Mouse (Mus musculus): ENCODE data around the gene Vsig10. TPM values are rescaled to one million over a fixed set of nuclear protein-coding genes. Genes with fewer than 3 reads are reported as not detected.
A peak's percentile ranks its signal among the peaks of the same experiment; 100 is the strongest.
"Not testable (repeated sequence)": the region's sequence is repeated elsewhere in the genome, so short reads cannot be mapped to it uniquely, and the experiment has no call there.

Gene Vsig10
- polyA plus RNA-seq, 1 experiment from 2014 or later = 1.0 TPM

GRCm38 (mm10) chr5:117306826-117307225, 12.1 kb upstream of the Vsig10 start:
- no peaks in the 10 kb centered on the region for H3K36me3 ChIP-seq (replicated peaks)
- 96% methylated on average over 2 of the region's 2 CpGs for WGBS
- H3K27me3 ChIP-seq (replicated peaks) = no peaks in the 10 kb centered on the region
- H3K4me3 ChIP-seq = no peak overlapping the region
- H3K4me2 ChIP-seq = no peak overlapping the region
- no peaks in the 10 kb centered on the region for H3K9me3 ChIP-seq
- H3K4me1 ChIP-seq = no peaks in the 10 kb centered on the region
- H3K9ac ChIP-seq = no peak overlapping the region
- ATAC-seq (replicated peaks) = no peak
- H3K27ac ChIP-seq = no peak overlapping the region

GRCm38 (mm10) chr5:117307699-117308098, 11.2 kb upstream of the Vsig10 start:
- Histone ChIP-seq H3K9me3 (no peaks in the 10 kb centered on the region), H3K27ac (no peak overlapping the region), H3K9ac (no peak overlapping the region), H3K27me3 (replicated peaks) (no peaks in the 10 kb centered on the region), H3K36me3 (replicated peaks) (no peaks in the 10 kb centered on the region), H3K4me2 (no peak overlapping the region), H3K4me1 (no peaks in the 10 kb centered on the region), H3K4me3 (no peak overlapping the region)
- ATAC-seq (replicated peaks) = no peak
- WGBS = 34% methylated on average over 11 of the region's 11 CpGs

DNA sequence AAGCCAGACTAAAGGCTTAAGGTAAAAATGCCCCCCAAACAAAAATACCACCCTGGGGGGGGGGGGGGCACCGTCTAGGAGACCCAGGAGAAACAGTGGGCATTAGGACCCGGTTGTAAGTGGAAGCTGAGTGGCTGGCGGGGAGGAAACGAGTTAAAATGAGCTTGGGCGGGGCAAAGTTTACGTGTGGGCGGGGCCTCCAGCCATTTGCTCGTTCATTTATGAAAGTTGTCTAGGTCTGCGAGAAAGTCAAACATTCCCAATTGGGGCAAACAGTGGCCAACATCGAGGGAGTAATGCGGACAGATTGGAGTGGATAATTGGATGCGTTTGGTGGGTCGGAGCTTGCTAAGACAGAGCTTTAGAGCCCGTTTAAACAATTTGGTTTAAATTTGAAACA, 5.5 kb upstream of the Vsig10 start:
- peaks cover 7% of the 10 kb centered on the region; the same call in 1 of the 2 replicates for H3K4me1 ChIP-seq
- peak overlapping the region; percentile 20; the same call in 1 of the 2 replicates for H3K4me2 ChIP-seq
- H3K27me3 ChIP-seq (replicated peaks) = peaks cover 5% of the 10 kb centered on the region; the same call in 1 of the 2 replicates
- H3K4me3 ChIP-seq = no peak overlapping the region
- ATAC-seq (replicated peaks) = no peak
- H3K27ac ChIP-seq = no peak overlapping the region
- 29% methylated on average over 14 of the region's 14 CpGs for WGBS
- no peaks in the 10 kb centered on the region for H3K9me3 ChIP-seq
- H3K9ac ChIP-seq = no peak overlapping the region
- H3K36me3 ChIP-seq (replicated peaks) = no peaks in the 10 kb centered on the region

- 40% methylated on average over 10 of the region's 10 CpGs for WGBS
- Histone ChIP-seq H3K27me3 (replicated peaks) (peaks cover 5% of the 10 kb centered on the region; the same call in 1 of the 2 replicates), H3K4me2 (peak overlapping the region; percentile 20; the same call in 1 of the 2 replicates)
Observed at GRCm38 (mm10) chr5:117313909-117314308, 5.0 kb upstream of the Vsig10 start.

GRCm38 (mm10) chr5:117314587-117315428, 4.1 kb upstream of the Vsig10 start:
- Histone ChIP-seq H3K4me1 (peaks cover 21% of the 10 kb centered on the region; the same call in 1 of the 2 replicates), H3K36me3 (replicated peaks) (no peaks in the 10 kb centered on the region), H3K9ac (no peak overlapping the region), H3K4me2 (no peak overlapping the region), H3K27me3 (replicated peaks) (peaks cover 5% of the 10 kb centered on the region), H3K9me3 (no peaks in the 10 kb centered on the region), H3K4me3 (no peak overlapping the region), H3K27ac (no peak overlapping the region)
- 16% methylated on average over 9 of the region's 9 CpGs for WGBS
- no peak for ATAC-seq (replicated peaks)

More at GRCm38 (mm10) chr5:117313909-117314308, 5.0 kb upstream of the Vsig10 start:
- Histone ChIP-seq H3K36me3 (replicated peaks) (no peaks in the 10 kb centered on the region), H3K4me1 (peaks cover 12% of the 10 kb centered on the region; the same call in 1 of the 2 replicates), H3K4me3 (no peak overlapping the region), H3K9me3 (no peaks in the 10 kb centered on the region), H3K9ac (no peak overlapping the region), H3K27ac (no peak overlapping the region)
- ATAC-seq (replicated peaks) = no peak

DNA sequence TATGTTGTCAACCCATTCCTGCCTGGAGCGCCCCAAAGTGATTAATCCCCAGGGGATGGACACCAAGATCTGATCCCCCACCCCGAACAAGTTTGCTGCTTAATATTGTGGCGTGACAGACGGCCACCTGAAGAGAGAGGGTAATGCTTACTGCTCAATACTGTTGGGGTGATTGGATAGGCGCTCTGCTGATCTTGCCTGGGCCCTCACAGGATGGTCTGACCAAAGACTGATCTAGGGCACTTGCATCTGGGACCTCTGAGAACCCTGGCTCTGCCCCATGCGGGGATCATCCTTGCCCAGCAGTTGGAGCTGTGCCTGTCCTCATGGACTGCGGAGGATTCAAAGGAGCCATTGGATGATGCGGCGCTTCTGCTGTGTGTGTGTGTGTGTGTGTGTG, 4.9 kb downstream of the Vsig10 start:
- H3K27ac ChIP-seq = no peak overlapping the region
- 86% methylated on average over 9 of the region's 9 CpGs for WGBS
- no peak overlapping the region for H3K4me3 ChIP-seq
- no peaks in the 10 kb centered on the region for H3K9me3 ChIP-seq
- peaks cover 14% of the 10 kb centered on the region for H3K27me3 ChIP-seq (replicated peaks)
- ATAC-seq (replicated peaks) = no peak
- no peak overlapping the region for H3K4me2 ChIP-seq
- peaks cover 12% of the 10 kb centered on the region; the same call in 1 of the 2 replicates for H3K4me1 ChIP-seq
- H3K9ac ChIP-seq = no peak overlapping the region
- H3K36me3 ChIP-seq (replicated peaks) = no peaks in the 10 kb centered on the region

GRCm38 (mm10) chr5:117326408-117326807, 7.5 kb downstream of the Vsig10 start:
- no peaks in the 10 kb centered on the region for H3K4me1 ChIP-seq
- H3K4me3 ChIP-seq = no peak overlapping the region
- no peak overlapping the region for H3K9ac ChIP-seq
- no peaks in the 10 kb centered on the region for H3K9me3 ChIP-seq
- no peaks in the 10 kb centered on the region; the same call in 1 of the 2 replicates for H3K27me3 ChIP-seq (replicated peaks)
- no peaks in the 10 kb centered on the region for H3K36me3 ChIP-seq (replicated peaks)
- no peak overlapping the region for H3K27ac ChIP-seq
- H3K4me2 ChIP-seq = no peak overlapping the region
- 77% methylated on average over 6 of the region's 6 CpGs for WGBS
- no peak for ATAC-seq (replicated peaks)

DNA sequence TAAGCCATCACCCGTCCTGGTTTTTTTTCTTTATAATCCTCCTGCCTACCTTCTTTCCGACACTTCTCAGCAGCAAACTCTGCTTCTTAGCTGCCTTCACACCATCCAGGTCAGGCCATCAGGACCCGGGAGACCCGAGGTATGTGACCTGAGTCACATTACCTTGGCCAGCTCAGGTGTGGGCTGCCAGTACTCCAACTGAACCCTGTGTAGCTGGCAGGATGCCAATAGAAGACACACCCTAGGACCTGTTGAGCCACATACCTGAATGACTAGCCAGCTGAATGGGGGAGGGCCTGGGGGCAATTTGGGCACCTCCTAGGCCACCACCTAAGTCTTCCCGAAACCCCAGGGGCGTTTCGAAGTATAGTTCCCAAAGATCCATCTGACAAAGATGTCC, 11.6 kb downstream of the Vsig10 start:
- ATAC-seq (replicated peaks) = no peak
- no peaks in the 10 kb centered on the region for H3K27me3 ChIP-seq (replicated peaks)
- whole genome bisulfite sequencing = 90% methylated on average over 7 of the region's 7 CpGs
- no peak overlapping the region for H3K4me3 ChIP-seq
- H3K4me1 ChIP-seq = no peaks in the 10 kb centered on the region
- no peak overlapping the region for H3K27ac ChIP-seq
- H3K9ac ChIP-seq = no peak overlapping the region
- H3K4me2 ChIP-seq = no peak overlapping the region
- H3K9me3 ChIP-seq = no peaks in the 10 kb centered on the region
- H3K36me3 ChIP-seq (replicated peaks) = no peaks in the 10 kb centered on the region

DNA sequence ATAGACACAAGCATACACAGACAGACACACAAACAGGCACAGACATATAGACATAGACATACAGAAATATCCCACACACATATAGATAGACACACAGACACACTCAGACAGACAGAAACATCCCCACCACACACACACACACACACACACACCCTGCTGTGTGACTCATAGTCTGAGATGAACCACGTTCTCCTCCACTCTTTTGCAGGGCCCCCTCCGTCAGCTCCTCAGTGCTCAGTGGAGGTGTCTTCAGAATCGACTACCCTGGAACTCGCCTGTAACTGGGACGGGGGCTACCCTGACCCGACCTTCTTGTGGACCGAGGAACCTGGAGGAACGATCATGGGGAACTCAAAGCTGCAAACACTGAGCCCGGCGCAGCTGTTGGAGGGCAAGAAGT, 19.1 kb downstream of the Vsig10 start:
- no peaks in the 10 kb centered on the region for H3K9me3 ChIP-seq
- H3K36me3 ChIP-seq (replicated peaks) = no peaks in the 10 kb centered on the region
- no peaks in the 10 kb centered on the region for H3K27me3 ChIP-seq (replicated peaks)
- no peak overlapping the region for H3K27ac ChIP-seq
- H3K4me3 ChIP-seq = no peak overlapping the region
- no peak for ATAC-seq (replicated peaks)
- H3K4me2 ChIP-seq = no peak overlapping the region
- no peak overlapping the region for H3K9ac ChIP-seq
- 91% methylated on average over 10 of the region's 10 CpGs for WGBS
- no peaks in the 10 kb centered on the region for H3K4me1 ChIP-seq

DNA sequence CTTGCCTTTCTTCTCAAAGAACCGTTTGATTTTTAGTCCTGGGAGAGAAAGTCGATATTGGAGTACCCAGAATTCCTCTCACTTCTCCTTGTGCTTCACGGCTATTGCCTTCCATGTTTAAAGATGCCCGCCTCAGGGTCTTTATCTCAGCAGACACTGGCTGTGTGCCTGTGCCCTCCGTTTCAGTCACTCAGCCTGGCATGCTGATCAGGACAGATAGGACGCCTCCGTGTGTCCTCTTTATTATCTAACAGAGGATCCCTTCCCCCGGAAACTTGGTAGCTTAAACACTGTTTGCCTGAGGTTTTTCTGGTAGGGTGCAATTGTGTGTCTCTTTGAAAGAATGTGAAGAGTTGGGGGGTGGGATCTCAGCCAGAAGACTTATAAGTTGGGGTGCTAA, 19.6 kb downstream of the Vsig10 start:
- Histone ChIP-seq H3K36me3 (replicated peaks) (no peaks in the 10 kb centered on the region), H3K9me3 (no peaks in the 10 kb centered on the region), H3K4me1 (no peaks in the 10 kb centered on the region), H3K27ac (no peak overlapping the region), H3K4me3 (no peak overlapping the region), H3K9ac (no peak overlapping the region), H3K27me3 (replicated peaks) (no peaks in the 10 kb centered on the region), H3K4me2 (no peak overlapping the region)
- 82% methylated on average over 8 of the region's 8 CpGs for WGBS
- ATAC-seq (replicated peaks) = no peak

- H3K27ac ChIP-seq = no peak overlapping the region
- H3K4me1 ChIP-seq = no peaks in the 10 kb centered on the region
- H3K27me3 ChIP-seq (replicated peaks) = no peaks in the 10 kb centered on the region
- no peak overlapping the region for H3K9ac ChIP-seq
- H3K9me3 ChIP-seq = no peaks in the 10 kb centered on the region
- WGBS = 85% methylated on average over 6 of the region's 6 CpGs
- no peak overlapping the region for H3K4me3 ChIP-seq
- no peak for ATAC-seq (replicated peaks)
- H3K36me3 ChIP-seq (replicated peaks) = no peaks in the 10 kb centered on the region
- no peak overlapping the region for H3K4me2 ChIP-seq
Observed at GRCm38 (mm10) chr5:117340081-117340480, 21.2 kb downstream of the Vsig10 start.

DNA sequence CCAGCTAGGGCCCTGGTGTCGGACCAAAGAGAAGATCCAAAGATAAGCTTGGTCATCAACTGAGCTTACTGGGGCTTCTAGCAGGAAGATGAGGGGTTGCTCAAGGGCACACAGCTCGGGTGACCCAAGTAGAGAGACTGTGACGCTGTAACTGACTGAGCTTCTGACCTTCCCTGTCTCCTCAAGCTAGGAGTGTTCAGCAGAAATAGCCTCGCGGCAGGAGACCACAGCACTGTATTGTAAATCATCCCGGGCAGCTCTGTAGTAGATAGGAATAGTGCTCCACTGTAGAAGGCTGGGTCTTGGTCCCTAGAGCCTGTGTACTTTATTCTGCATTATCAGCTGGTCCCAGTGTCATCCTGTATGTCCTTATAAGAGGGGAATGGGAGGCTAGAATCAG, 23.0 kb downstream of the Vsig10 start:
- Histone ChIP-seq H3K4me2 (no peak overlapping the region), H3K9me3 (no peaks in the 10 kb centered on the region), H3K4me1 (no peaks in the 10 kb centered on the region), H3K9ac (no peak overlapping the region), H3K27ac (no peak overlapping the region), H3K27me3 (replicated peaks) (no peaks in the 10 kb centered on the region), H3K36me3 (replicated peaks) (no peaks in the 10 kb centered on the region), H3K4me3 (no peak overlapping the region)
- ATAC-seq (replicated peaks) = no peak
- WGBS = 89% methylated on average over 6 of the region's 6 CpGs

GRCm38 (mm10) chr5:117344496-117344895, 25.6 kb downstream of the Vsig10 start:
- not testable (repeated sequence) for H3K27me3 ChIP-seq (replicated peaks); H3K4me1 ChIP-seq; H3K9me3 ChIP-seq; ATAC-seq (replicated peaks); H3K9ac ChIP-seq; H3K4me3 ChIP-seq; H3K27ac ChIP-seq; H3K36me3 ChIP-seq (replicated peaks); H3K4me2 ChIP-seq
- WGBS = 94% methylated on average over 5 of the region's 5 CpGs
